Mouse (Mus musculus) CH12.LX (cell line): ENCODE data around the gene Terb1. TPM values are rescaled to one million over a fixed set of nuclear protein-coding genes. Genes with fewer than 3 reads are reported as not detected.

Experiments used
- DNase-seq: peaks from one replicate; pipeline ENCODE4 v3.0.0-alpha.2; 2013; ENCODE audit errors: extremely low read depth
- H3K27ac ChIP-seq: 2 replicates; pipeline ENCODE4 v1.5.1; 2012; ENCODE audit warnings: low read depth, mild to moderate bottlenecking, control low read depth, moderate library complexity; ENCODE audit not compliant: insufficient read depth
- H3K27me3 ChIP-seq: replicated peaks from 2 replicates; pipeline ENCODE3; 2012; ENCODE audit warnings: inconsistent platforms
- H3K36me3 ChIP-seq, 2 experiments: replicated peaks in 1 of 2; 2 replicates each; pipeline versions ENCODE3 to v1.6.1; 2012; ENCODE audit warnings: inconsistent platforms in 1 of 2, low read length in 1 of 2, mild to moderate bottlenecking in 1 of 2, mixed read lengths in 1 of 2, moderate library complexity in 1 of 2; ENCODE audit not compliant: control insufficient read depth in 1 of 2, insufficient read depth in 1 of 2
- H3K4me1 ChIP-seq, 2 experiments: 2 replicates each; pipeline ENCODE4 v1.6.1; 2012; ENCODE audit warnings: inconsistent platforms in 1 of 2, moderate library complexity in 1 of 2; ENCODE audit not compliant: insufficient read depth in 2 of 2, control insufficient read depth in 1 of 2
- H3K4me2 ChIP-seq: 2 replicates; pipeline ENCODE4 v1.6.1; 2012; ENCODE audit warnings: low read depth, mild to moderate bottlenecking, control low read depth; ENCODE audit not compliant: poor library complexity, insufficient read depth, severe bottlenecking
- H3K4me3 ChIP-seq, 3 experiments: fragments of 150-350 bp in 1 of 3; sonication (generic) in 1 of 3; replicated peaks in 1 of 3; 2 replicates each; pipeline versions ENCODE3 to v1.5.1; 2011 to 2012; ENCODE audit warnings: low read depth in 2 of 3, low read length in 2 of 3, mild to moderate bottlenecking in 2 of 3, moderate library complexity in 2 of 3, control low read depth in 1 of 3, improper control_type of control experiment in 1 of 3, inconsistent platforms in 1 of 3, mixed read lengths in 1 of 3; ENCODE audit not compliant: poor library complexity in 1 of 3
- H3K79me2 ChIP-seq: replicated peaks from 2 replicates; pipeline ENCODE4 v1.6.1; 2012; ENCODE audit warnings: mild to moderate bottlenecking, moderate library complexity; ENCODE audit not compliant: control insufficient read depth, poor library complexity, insufficient read depth, severe bottlenecking; ENCODE audit errors: extremely low read depth
- H3K9ac ChIP-seq: 2 replicates; pipeline ENCODE4 v1.6.1; 2012; ENCODE audit warnings: low read depth, mild to moderate bottlenecking, control low read depth, moderate library complexity; ENCODE audit not compliant: insufficient read depth
- H3K9me3 ChIP-seq: replicated peaks from 2 replicates; pipeline ENCODE3; 2012; ENCODE audit warnings: low read length, inconsistent platforms, mixed read lengths
- CHD1 ChIP-seq: IDR thresholded peaks from 2 replicates; pipeline ENCODE4 v1.6.1; 2012; ENCODE audit warnings: low read depth, low read length, improper control_type of control experiment, inconsistent platforms
- CHD2 ChIP-seq: IDR thresholded peaks from 2 replicates; pipeline ENCODE4 v1.6.1; 2011; ENCODE audit warnings: low read length, improper control_type of control experiment
- E2F4 ChIP-seq: IDR thresholded peaks from 2 replicates; pipeline ENCODE4 v1.6.1; 2011; ENCODE audit warnings: low read depth, low read length, improper control_type of control experiment; ENCODE audit not compliant: insufficient replicate concordance
- ETS1 ChIP-seq: conservative IDR thresholded peaks from 2 replicates; pipeline ENCODE4 v1.6.1; 2012; ENCODE audit warnings: low read depth, mild to moderate bottlenecking, inconsistent platforms, low read length, improper control_type of control experiment, moderate library complexity
- HCFC1 ChIP-seq: IDR thresholded peaks from 2 replicates; pipeline ENCODE4 v1.6.1; 2012; ENCODE audit warnings: low read depth, mild to moderate bottlenecking, inconsistent platforms, low read length, improper control_type of control experiment
- IRF4 ChIP-seq: IDR thresholded peaks from 2 replicates; pipeline ENCODE4 v1.6.1; 2014; ENCODE audit warnings: low read depth, mild to moderate bottlenecking, inconsistent platforms, low read length, improper control_type of control experiment
- JUND ChIP-seq: conservative IDR thresholded peaks from 2 replicates; pipeline ENCODE4 v1.6.1; 2011; ENCODE audit warnings: low read depth, low read length, improper control_type of control experiment
- MYC ChIP-seq: IDR thresholded peaks from 2 replicates; pipeline ENCODE4 v1.6.1; 2011; ENCODE audit warnings: low read depth, mild to moderate bottlenecking, improper control_type of control experiment, low read length
- TCF12 ChIP-seq: IDR thresholded peaks from 2 replicates; pipeline ENCODE4 v1.6.1; 2014; ENCODE audit warnings: low read depth, mild to moderate bottlenecking, inconsistent platforms, low read length, improper control_type of control experiment
- UBTF ChIP-seq: IDR thresholded peaks from 2 replicates; pipeline ENCODE4 v1.6.1; 2012; ENCODE audit warnings: low read depth, mild to moderate bottlenecking, inconsistent platforms, low read length, improper control_type of control experiment, moderate library complexity
- dilution Hi-C: fragments of 300-500 bp; cut with MboI; formaldehyde crosslinking; loops from 2 replicates; pipeline ENCODE4 v1.14.3; 2020; ENCODE audit warnings: low sequenced_read_pairs; ENCODE audit not compliant: extremely low pct_unique_long_range_greater_than_20kb, extremely low pct_ligation_motif_present
- in situ Hi-C: fragments of 300-500 bp; cut with MboI; formaldehyde crosslinking; loops from 3 replicates; pipeline ENCODE4 v1.14.3; 2019; ENCODE audit warnings: low sequenced_read_pairs, low pct_ligation_motif_present, low pct_unique_long_range_greater_than_20kb, mixed read lengths
- polyA plus RNA-seq: library from polyadenylated mRNA; unstranded; fragments of >175 nt; gene quantifications from 2 replicates; pipeline ENCODE4 v1.2.1, GENCODE M21; 2012; ENCODE audit warnings: low read depth; ENCODE audit not compliant: insufficient read length
- total RNA-seq, 2 experiments: library from RNA; depleted of rRNA; stranded (reverse); fragments of 300-350 nt in 1 of 2; fragments of >200 nt in 1 of 2; gene quantifications; 2 replicates each; pipeline ENCODE4 v1.2.3; 2012 to 2014

The Terb1 gene
- total and polyA plus RNA-seq, 3 experiments: not detected

DNA sequence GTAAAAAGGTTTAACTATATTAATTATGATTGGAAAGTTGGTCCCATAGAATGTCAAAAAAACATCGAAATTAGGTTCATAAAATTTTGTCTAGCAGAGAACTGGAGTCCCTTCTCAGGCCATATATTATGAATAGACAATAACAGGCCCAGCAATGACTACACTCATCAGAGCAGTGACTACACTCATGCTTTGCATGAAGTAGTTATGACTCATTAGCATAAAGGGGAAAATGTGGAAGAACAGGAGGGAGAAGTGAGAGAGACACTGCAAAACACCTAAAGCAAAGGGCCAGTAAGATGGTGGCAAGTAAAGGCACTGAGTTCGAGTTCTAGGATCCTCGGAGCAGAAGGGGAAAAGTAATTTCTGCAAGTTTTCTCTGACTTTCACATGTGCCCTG lies 63.7 kb downstream of the Terb1 start:
- dilution Hi-C loops (no loop called here), in situ Hi-C loops (no loop called here)
- no peak overlapping the region for H3K9ac ChIP-seq

DNA sequence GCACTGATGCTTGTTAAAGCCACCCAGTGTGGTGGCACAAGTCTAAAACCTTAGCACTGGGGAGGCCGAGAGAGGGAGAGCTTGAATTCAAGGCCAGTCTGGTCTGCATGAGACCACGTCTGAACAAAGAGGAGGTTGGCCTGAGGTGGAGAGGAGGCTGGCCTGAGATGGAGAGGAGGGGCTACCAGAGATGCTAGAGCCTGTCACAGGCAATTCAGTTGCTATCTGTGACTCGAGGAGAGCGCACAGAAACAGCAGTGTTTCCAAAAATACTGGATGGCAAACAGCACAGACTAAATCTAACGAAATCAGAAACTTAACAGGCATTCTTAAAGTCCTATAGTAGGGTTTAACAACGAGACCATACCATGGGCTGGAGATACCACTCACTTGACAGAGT lies 64.5 kb downstream of the Terb1 start:
- dilution Hi-C loops: no loop called here
- Histone ChIP-seq H3K9ac (no peak overlapping the region), H3K9me3 (no peaks in the 10 kb centered on the region), H3K36me3 (peaks cover 3 to 9% of the 10 kb centered on the region in 2 experiments), H3K27me3 (no peaks in the 10 kb centered on the region), H3K4me3 (no peak overlapping the region), H3K4me2 (no peak overlapping the region), H3K4me1 (peaks cover 17 to 35% of the 10 kb centered on the region in 2 experiments), H3K27ac (no peak overlapping the region), H3K79me2 (peaks cover 10% of the 10 kb centered on the region; the same call in 1 of the 2 replicates)
- DNase-seq: no peak
- TF ChIP-seq ETS1 (no peak), TCF12 (no peak), E2F4 (no peak)
- in situ Hi-C loops: no loop called here

More for the DNA sequence above, 63.7 kb downstream of the Terb1 start:
- no peak overlapping the region for H3K4me3 ChIP-seq
- H3K9me3 ChIP-seq: no peaks in the 10 kb centered on the region
- peaks cover 0 to 3% of the 10 kb centered on the region in 2 experiments for H3K36me3 ChIP-seq
- peaks cover 16 to 31% of the 10 kb centered on the region in 2 experiments for H3K4me1 ChIP-seq
- DNase-seq: peak; percentile 65
- TF ChIP-seq CHD2 (no peak), JUND (0 out of 2 replicates have a peak, but pooled peaks have one; percentile 10), IRF4 (peak; percentile 39; the same call in 1 of the 2 replicates)
- TF ChIP-seq, all 38 proteins: peak for 2
- Histone ChIP-seq H3K27ac (no peak overlapping the region), H3K79me2 (peaks cover 10% of the 10 kb centered on the region; the same call in 1 of the 2 replicates), H3K4me2 (no peak overlapping the region), H3K27me3 (no peaks in the 10 kb centered on the region)

DNA sequence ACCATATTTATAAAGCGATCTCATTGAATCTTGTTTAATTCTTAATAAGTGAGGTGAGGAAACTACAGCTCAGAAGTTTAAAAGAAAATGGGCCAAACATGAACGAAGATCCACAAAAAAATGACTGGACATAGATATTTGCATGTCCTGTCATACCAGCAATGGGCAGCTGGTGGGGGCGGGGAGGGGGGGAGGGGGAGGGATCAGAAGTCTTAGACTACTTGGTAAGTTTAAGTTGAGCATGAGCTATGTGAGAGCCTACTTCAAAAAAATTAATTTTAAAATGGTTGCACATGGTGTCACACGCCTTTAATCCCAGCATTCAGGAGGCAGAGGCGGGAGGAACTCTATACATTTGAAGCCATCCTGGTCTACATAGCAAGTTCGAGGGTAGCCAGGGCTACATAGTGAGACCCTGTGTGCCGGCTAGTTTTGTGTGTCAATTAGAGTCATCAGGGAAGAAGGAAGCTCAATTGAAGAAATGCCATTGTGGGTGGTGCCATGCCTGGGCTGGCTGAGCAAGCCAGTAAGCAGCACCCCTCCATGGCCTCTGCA lies 66.5 kb downstream of the Terb1 start:
- peaks cover 17 to 35% of the 10 kb centered on the region in 2 experiments for H3K4me1 ChIP-seq
- H3K9ac ChIP-seq: no peak overlapping the region
- dilution Hi-C loops: no loop called here
- no peaks in the 10 kb centered on the region for H3K9me3 ChIP-seq
- DNase-seq: no peak
- in situ Hi-C loops: no loop called here
- H3K36me3 ChIP-seq: peaks cover 18 to 29% of the 10 kb centered on the region in 2 experiments
- no peaks in the 10 kb centered on the region for H3K27me3 ChIP-seq
- peaks cover 10% of the 10 kb centered on the region; the same call in 1 of the 2 replicates for H3K79me2 ChIP-seq
- TF ChIP-seq UBTF (no peak), MYC (no peak), CHD2 (peak; percentile 91), HCFC1 (no peak), IRF4 (no peak), CHD1 (0 out of 2 replicates have a peak, but pooled peaks have one; percentile 12)
- H3K4me3 ChIP-seq: peak overlapping the region in 2 of 3 experiments; percentile 83 to 100
- H3K27ac ChIP-seq: no peak overlapping the region
- no peak overlapping the region for H3K4me2 ChIP-seq
